Mouse (Mus musculus) brain, embryonic 14.5 days (tissue): Measurements from ENCODE around the gene Tekt3.

Experiments used
- CTCF ChIP-seq: fragments of 200-500 bp; IDR thresholded peaks from 2 replicates; pipeline ENCODE4 v1.5.1; 2012; ENCODE audit warnings: inconsistent platforms, mild to moderate bottlenecking, moderate library complexity, borderline replicate concordance; ENCODE audit not compliant: insufficient read depth, insufficient read length; ENCODE audit errors: extremely low read depth
- POLR2A ChIP-seq: fragments of 200-500 bp; IDR thresholded peaks from 2 replicates; pipeline ENCODE4 v1.6.1; 2012; ENCODE audit warnings: mild to moderate bottlenecking, inconsistent platforms, borderline replicate concordance; ENCODE audit not compliant: poor library complexity, insufficient read depth, insufficient read length, severe bottlenecking; ENCODE audit errors: extremely low read depth

GRCm38 (mm10) chr11:63132151-63132500, 70.7 kb downstream of the Tekt3 start:
- TF ChIP-seq CTCF: no peak
- TF ChIP-seq POLR2A: no peak
